24 mouse cellular contexts compared by ENCODE assay signal in genomic region chr4:116411401-116411800, GRCm38 (mm10). TPM values are rescaled to one million over a fixed set of nuclear protein-coding genes. Genes with fewer than 3 reads are reported as not detected.
DNase-seq lines count a peak whose midpoint lies in the region; ATAC-seq and TF ChIP-seq lines count a peak whose summit lies in the region.
"Had no signal": no experiment of that assay in that cellular context is flagged by ENCODE, and none has a peak within 500 bp of the region (broad histone marks: within the 10 kb centered on the region; RNA-seq: fewer than 3 reads in every experiment).

No protein-coding gene starts in this region.

- intact Hi-C loops in left cerebral cortex, postnatal 4 days (cut with DNase I): no loop called here

- no peak overlapping the region for H3K27ac ChIP-seq in intestine, embryonic 15.5 days
- no peak overlapping the region for H3K27ac ChIP-seq in intestine, postnatal 0 days (ENCODE audit: low read depth, low read length)
- H3K27ac ChIP-seq in kidney, postnatal 0 days: 0 out of 2 replicates have a peak overlapping the region, but pooled peaks have one; percentile 25
- H3K27ac ChIP-seq in forebrain, embryonic 16.5 days (ENCODE audit: low read length): no peak overlapping the region
- H3K27ac ChIP-seq: embryonic facial prominence, embryonic 15.5 days; heart, embryonic 13.5 days; hindbrain, embryonic 15.5 days had no signal

- H3K9ac ChIP-seq in intestine, embryonic 15.5 days: no peak overlapping the region
- no peak overlapping the region for H3K9ac ChIP-seq in intestine, postnatal 0 days (ENCODE audit: low read depth, low read length)
- H3K9ac ChIP-seq in kidney, postnatal 0 days (ENCODE audit: low read depth, low read length): no peak overlapping the region
- no peak overlapping the region for H3K9ac ChIP-seq in forebrain, embryonic 16.5 days (replicated peaks; ENCODE audit: low read depth, low read length)
- H3K9ac ChIP-seq: embryonic facial prominence, embryonic 15.5 days; forebrain, postnatal 0 days; heart, embryonic 13.5 days; hindbrain, embryonic 15.5 days had no signal

- 0 out of 2 replicates have a peak, but pooled peaks have one; percentile 31 for ATAC-seq in intestine, embryonic 15.5 days
- ATAC-seq in intestine, postnatal 0 days: no peak
- ATAC-seq in kidney, postnatal 0 days (replicated peaks; ENCODE audit: low FRiP score, low read depth): peak; percentile 17; the same call in 1 of the 2 replicates
- no peak for ATAC-seq in forebrain, embryonic 16.5 days
- ATAC-seq: activated CD4-positive, CD25-positive, alpha-beta regulatory T cell, adult 4 months; CD4-positive, CD25-positive, alpha-beta regulatory T cell, adult 4 months; forebrain, postnatal 0 days; inflammation-experienced regulatory T-cells, adult 6 months; Patski had no signal

- no peaks in the 10 kb centered on the region for H3K36me3 ChIP-seq in intestine, embryonic 15.5 days
- no peaks in the 10 kb centered on the region for H3K36me3 ChIP-seq in intestine, postnatal 0 days (ENCODE audit: control insufficient read depth, insufficient read depth)
- H3K36me3 ChIP-seq in kidney, postnatal 0 days (ENCODE audit: insufficient read depth, low read length): no peaks in the 10 kb centered on the region
- H3K36me3 ChIP-seq in forebrain, embryonic 16.5 days (ENCODE audit: control insufficient read depth, insufficient read depth): no peaks in the 10 kb centered on the region
- H3K36me3 ChIP-seq: embryonic facial prominence, embryonic 15.5 days; G1E; heart, embryonic 13.5 days; hindbrain, embryonic 15.5 days had no signal

- H3K27me3 ChIP-seq in intestine, embryonic 15.5 days (replicated peaks): no peaks in the 10 kb centered on the region
- H3K27me3 ChIP-seq in intestine, postnatal 0 days (replicated peaks; ENCODE audit: control insufficient read depth, insufficient read depth, low read length): no peaks in the 10 kb centered on the region
- no peaks in the 10 kb centered on the region for H3K27me3 ChIP-seq in kidney, postnatal 0 days (ENCODE audit: insufficient read depth, low read length)
- H3K27me3 ChIP-seq in forebrain, embryonic 16.5 days (replicated peaks; ENCODE audit: control insufficient read depth, insufficient read depth, low read length): no peaks in the 10 kb centered on the region
- H3K27me3 ChIP-seq: embryonic facial prominence, embryonic 15.5 days; heart, embryonic 13.5 days; hindbrain, embryonic 15.5 days; Patski had no signal

- DNase-seq in kidney, postnatal 0 days (ENCODE audit: low spot score): peak; percentile 84
- DNase-seq in kidney, adult 18-20 months: no peak
- peak; percentile 40 for DNase-seq in NIH3T3 (ENCODE audit: low read depth)
- no peak for DNase-seq in left cerebral cortex, postnatal 4 days
- DNase-seq: adrenal gland, postnatal 14 days; B cell, adult 2 months; cerebellum, adult 18-20 months; cerebellum, adult 9-11 months; cerebellum, postnatal 36 days; forebrain, postnatal 0 days; gastrocnemius, postnatal 36 days; heart, adult 11 months; heart, postnatal 36 days had no signal

- no peaks in the 10 kb centered on the region for H3K9me3 ChIP-seq in intestine, embryonic 15.5 days
- H3K9me3 ChIP-seq in intestine, postnatal 0 days (ENCODE audit: control insufficient read depth): no peaks in the 10 kb centered on the region
- no peaks in the 10 kb centered on the region for H3K9me3 ChIP-seq in kidney, postnatal 0 days (replicated peaks; ENCODE audit: low read length)
- no peaks in the 10 kb centered on the region for H3K9me3 ChIP-seq in forebrain, embryonic 16.5 days (ENCODE audit: control insufficient read depth, low read length)
- H3K9me3 ChIP-seq: embryonic facial prominence, embryonic 15.5 days; G1E; heart, embryonic 13.5 days; hindbrain, embryonic 15.5 days had no signal

- TF ChIP-seq CTCF in intestine, postnatal 0 days (IDR thresholded peaks at IDR 0.05; ENCODE audit: low read depth): no peak
- no peak for TF ChIP-seq CTCF in kidney, postnatal 0 days (IDR thresholded peaks at IDR 0.05; ENCODE audit: low read depth)

- H3K4me3 ChIP-seq in intestine, embryonic 15.5 days (replicated peaks): no peak overlapping the region
- H3K4me3 ChIP-seq in intestine, postnatal 0 days (ENCODE audit: low read depth, low read length): no peak overlapping the region
- no peak overlapping the region for H3K4me3 ChIP-seq in kidney, postnatal 0 days (replicated peaks; ENCODE audit: low read depth, low read length)
- H3K4me3 ChIP-seq in forebrain, embryonic 16.5 days (replicated peaks; ENCODE audit: low read length): no peak overlapping the region
- H3K4me3 ChIP-seq: embryonic facial prominence, embryonic 15.5 days; heart, embryonic 13.5 days; hindbrain, embryonic 15.5 days had no signal

- 0 out of 2 replicates have a peak, but pooled peaks cover 4% of the 10 kb centered on the region for H3K4me1 ChIP-seq in intestine, embryonic 15.5 days (replicated peaks)
- peaks cover 6% of the 10 kb centered on the region; the same call in 1 of the 2 replicates for H3K4me1 ChIP-seq in intestine, postnatal 0 days (replicated peaks; ENCODE audit: control insufficient read depth, insufficient read depth, low read length)
- H3K4me1 ChIP-seq in kidney, postnatal 0 days (replicated peaks; ENCODE audit: insufficient read depth, low read length): no peaks in the 10 kb centered on the region
- H3K4me1 ChIP-seq in forebrain, embryonic 16.5 days (replicated peaks; ENCODE audit: control insufficient read depth, insufficient read depth, low read length): peaks cover 3% of the 10 kb centered on the region; the same call in 1 of the 2 replicates
- H3K4me1 ChIP-seq: embryonic facial prominence, embryonic 15.5 days had no signal

- no peak overlapping the region for H3K4me2 ChIP-seq in intestine, embryonic 15.5 days (replicated peaks)
- H3K4me2 ChIP-seq in intestine, postnatal 0 days (replicated peaks; ENCODE audit: low read depth): no peak overlapping the region
- no peak overlapping the region for H3K4me2 ChIP-seq in kidney, postnatal 0 days (ENCODE audit: low read length)
- no peak overlapping the region for H3K4me2 ChIP-seq in forebrain, embryonic 16.5 days (ENCODE audit: low read length)
- H3K4me2 ChIP-seq: embryonic facial prominence, embryonic 15.5 days; heart, embryonic 13.5 days; hindbrain, embryonic 15.5 days had no signal

RNA-seq across cellular contexts. Expression of gene Mast2, which starts 52.6 kb away (rescaled TPM):
- 13.3 and 13.5 TPM in 2 replicates for polyA plus RNA-seq in intestine, embryonic 15.5 days (2015; fragmentation: Nextera tagmentation; extraction: Ambion mirVana)
- 9.6 TPM in 2 replicates for polyA plus RNA-seq in intestine, postnatal 0 days (2015; fragmentation: Nextera tagmentation; extraction: Ambion mirVana)
- polyA plus RNA-seq in kidney, postnatal 0 days (2015; fragmentation: Nextera tagmentation; extraction: Ambion mirVana): 7.4 and 8.8 TPM in 2 replicates
- total RNA-seq in left cerebral cortex, postnatal 4 days (2021): 100 to 1,000 TPM; 187 to 192 TPM
- 54.3 and 57.3 TPM in 2 replicates for polyA plus RNA-seq in forebrain, embryonic 16.5 days (2015; fragmentation: Nextera tagmentation; extraction: Ambion mirVana)

Comparison
In these comparisons a context has a peak if more than half of its experiments do, and no peak if none do; other contexts are left out.
1. ATAC-seq: peak in intestine, embryonic 15.5 days (single experiment) and kidney, postnatal 0 days (single experiment); none in intestine, postnatal 0 days (single experiment) and forebrain, embryonic 16.5 days (single experiment).
2. DNase-seq: peak in kidney, postnatal 0 days (single experiment) and NIH3T3 (single experiment); none in kidney, adult 18-20 months (single experiment) and left cerebral cortex, postnatal 4 days (single experiment).